Mouse (Mus musculus): ENCODE measurements around the gene Rhox3a2. TPM values are rescaled to one million over a fixed set of nuclear protein-coding genes. Genes with fewer than 3 reads are reported as not detected.

Gene Rhox3a2
- not detected for polyA plus RNA-seq (2015; fragmentation: Illumina TruSeq; extraction: RNeasy Lipid Tissue Mini Kit (QIAGEN cat#74804); ENCODE audit: insufficient read depth, low replicate concordance)

DNA sequence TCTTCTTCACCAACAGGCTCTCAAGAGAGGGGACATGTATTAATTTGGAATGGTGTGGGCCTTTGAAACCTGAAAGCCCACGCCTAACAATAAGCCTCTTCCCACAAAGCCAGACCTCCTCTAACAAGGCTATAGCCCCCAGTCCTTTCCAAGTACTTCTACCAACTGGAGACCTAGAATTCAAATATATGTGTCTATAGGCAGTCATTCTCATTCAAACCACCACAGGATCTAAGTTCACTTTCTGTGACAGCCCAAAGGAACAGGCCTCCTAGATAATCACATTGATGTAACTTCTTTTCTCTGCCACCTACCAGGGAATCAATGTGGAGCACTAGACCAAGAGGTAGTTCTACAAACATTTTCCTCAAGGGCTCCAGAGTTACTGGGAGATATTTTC is at the start of gene Rhox3a2:
Rhox3a2 (plus strand) TSS at position 301 of the 400 bp plus-strand sequence.

GRCm38 (mm10) chrX:37390548-37390947 is 10.7 kb downstream of the Rhox3a2 start, which contains the start of gene Rhox4a2:
Gene Rhox4a2 (plus strand): TSS chrX:37390848.

DNA sequence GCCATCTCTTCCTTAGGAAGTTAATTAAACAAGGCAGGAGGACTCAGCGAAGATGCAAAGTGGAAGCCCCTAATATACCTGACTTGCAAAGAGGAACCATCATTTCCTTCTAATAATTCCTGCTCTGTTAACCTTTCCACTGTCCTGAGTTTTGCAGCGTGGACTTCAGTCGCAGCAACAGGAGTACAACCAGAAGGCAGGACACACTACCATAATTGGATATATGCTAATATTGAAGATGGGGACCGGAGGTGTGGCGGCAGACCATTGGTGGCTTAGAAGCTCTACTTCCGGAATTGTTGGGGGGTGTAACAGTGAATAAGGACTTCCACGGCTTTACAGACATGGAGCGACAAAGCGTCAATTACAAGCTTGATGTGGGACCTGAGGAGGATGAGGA is 31.9 kb downstream of the Rhox3a2 start, which contains the start of gene Rhox2b:
Rhox2b (plus strand) TSS at position 301 of the 400 bp plus-strand sequence.

DNA sequence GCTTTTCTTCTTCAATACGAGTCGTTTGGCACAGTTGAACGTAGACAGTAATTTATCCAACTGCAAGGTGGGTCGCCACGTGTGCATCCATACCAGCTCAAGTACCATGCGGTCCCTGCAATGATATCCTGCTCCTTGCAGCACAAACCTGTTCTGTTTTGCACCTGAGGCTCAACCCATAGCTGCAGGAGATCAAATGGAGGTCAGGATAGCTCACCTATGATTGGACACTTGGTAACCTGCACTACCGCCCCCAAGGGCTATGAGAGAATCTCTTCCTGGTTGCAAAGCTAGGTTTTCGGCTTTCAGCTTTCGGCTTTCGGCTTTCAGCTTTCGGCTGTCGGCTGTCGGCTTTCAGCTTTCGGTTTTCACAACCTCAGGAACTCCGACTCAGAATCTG is 52.4 kb downstream of the Rhox3a2 start, which contains the start of gene Rhox4b:
Rhox4b (plus strand) TSS at position 301 of the 400 bp plus-strand sequence.

Other genes with a start within 250 kb of the Rhox3a2 start
- gene Akap14, start 211.2 kb upstream of the Rhox3a2 start, polyA plus RNA-seq (2015; fragmentation: Illumina TruSeq; extraction: RNeasy Lipid Tissue Mini Kit (QIAGEN cat#74804); ENCODE audit: insufficient read depth, low replicate concordance), result not detected
- 138 TPM for gene Ndufa1, start 188.9 kb upstream of the Rhox3a2 start, polyA plus RNA-seq (2015; fragmentation: Illumina TruSeq; extraction: RNeasy Lipid Tissue Mini Kit (QIAGEN cat#74804); ENCODE audit: insufficient read depth, low replicate concordance)
- gene Rnf113a1, start 188.8 kb upstream of the Rhox3a2 start, polyA plus RNA-seq (2015; fragmentation: Illumina TruSeq; extraction: RNeasy Lipid Tissue Mini Kit (QIAGEN cat#74804); ENCODE audit: insufficient read depth, low replicate concordance), result 4.0 TPM
- not detected for gene Gm9, start 169.0 kb upstream of the Rhox3a2 start, polyA plus RNA-seq (2015; fragmentation: Illumina TruSeq; extraction: RNeasy Lipid Tissue Mini Kit (QIAGEN cat#74804); ENCODE audit: insufficient read depth, low replicate concordance)
- gene Rhox1, start 157.8 kb upstream of the Rhox3a2 start, polyA plus RNA-seq (2015; fragmentation: Illumina TruSeq; extraction: RNeasy Lipid Tissue Mini Kit (QIAGEN cat#74804); ENCODE audit: insufficient read depth, low replicate concordance), result not detected
- not detected for gene Rhox2a, start 135.1 kb upstream of the Rhox3a2 start, polyA plus RNA-seq (2015; fragmentation: Illumina TruSeq; extraction: RNeasy Lipid Tissue Mini Kit (QIAGEN cat#74804); ENCODE audit: insufficient read depth, low replicate concordance)
- gene Rhox3a, start 130.1 kb upstream of the Rhox3a2 start, polyA plus RNA-seq (2015; fragmentation: Illumina TruSeq; extraction: RNeasy Lipid Tissue Mini Kit (QIAGEN cat#74804); ENCODE audit: insufficient read depth, low replicate concordance), result not detected
- not detected for gene Rhox4a, start 114.7 kb upstream of the Rhox3a2 start, polyA plus RNA-seq (2015; fragmentation: Illumina TruSeq; extraction: RNeasy Lipid Tissue Mini Kit (QIAGEN cat#74804); ENCODE audit: insufficient read depth, low replicate concordance)
- gene Rhox4a2, start 10.8 kb downstream of the Rhox3a2 start, polyA plus RNA-seq (2015; fragmentation: Illumina TruSeq; extraction: RNeasy Lipid Tissue Mini Kit (QIAGEN cat#74804); ENCODE audit: insufficient read depth, low replicate concordance), result not detected
- gene Rhox2b, start 32.0 kb downstream of the Rhox3a2 start, polyA plus RNA-seq (2015; fragmentation: Illumina TruSeq; extraction: RNeasy Lipid Tissue Mini Kit (QIAGEN cat#74804); ENCODE audit: insufficient read depth, low replicate concordance), result not detected
- not detected for gene Rhox4b, start 52.5 kb downstream of the Rhox3a2 start, polyA plus RNA-seq (2015; fragmentation: Illumina TruSeq; extraction: RNeasy Lipid Tissue Mini Kit (QIAGEN cat#74804); ENCODE audit: insufficient read depth, low replicate concordance)
- gene Rhox2c, start 73.7 kb downstream of the Rhox3a2 start, polyA plus RNA-seq (2015; fragmentation: Illumina TruSeq; extraction: RNeasy Lipid Tissue Mini Kit (QIAGEN cat#74804); ENCODE audit: insufficient read depth, low replicate concordance), result not detected
- gene Rhox3c, start 78.6 kb downstream of the Rhox3a2 start, polyA plus RNA-seq (2015; fragmentation: Illumina TruSeq; extraction: RNeasy Lipid Tissue Mini Kit (QIAGEN cat#74804); ENCODE audit: insufficient read depth, low replicate concordance), result not detected
- gene Rhox4c, start 100.3 kb downstream of the Rhox3a2 start, polyA plus RNA-seq (2015; fragmentation: Illumina TruSeq; extraction: RNeasy Lipid Tissue Mini Kit (QIAGEN cat#74804); ENCODE audit: insufficient read depth, low replicate concordance), result not detected
- gene Rhox2d, start 113.4 kb downstream of the Rhox3a2 start, polyA plus RNA-seq (2015; fragmentation: Illumina TruSeq; extraction: RNeasy Lipid Tissue Mini Kit (QIAGEN cat#74804); ENCODE audit: insufficient read depth, low replicate concordance), result not detected
- gene Rhox4d, start 134.3 kb downstream of the Rhox3a2 start, polyA plus RNA-seq (2015; fragmentation: Illumina TruSeq; extraction: RNeasy Lipid Tissue Mini Kit (QIAGEN cat#74804); ENCODE audit: insufficient read depth, low replicate concordance), result not detected
- not detected for gene Rhox2e, start 150.4 kb downstream of the Rhox3a2 start, polyA plus RNA-seq (2015; fragmentation: Illumina TruSeq; extraction: RNeasy Lipid Tissue Mini Kit (QIAGEN cat#74804); ENCODE audit: insufficient read depth, low replicate concordance)
- not detected for gene Rhox3e, start 162.0 kb downstream of the Rhox3a2 start, polyA plus RNA-seq (2015; fragmentation: Illumina TruSeq; extraction: RNeasy Lipid Tissue Mini Kit (QIAGEN cat#74804); ENCODE audit: insufficient read depth, low replicate concordance)
- not detected for gene Rhox4e, start 177.4 kb downstream of the Rhox3a2 start, polyA plus RNA-seq (2015; fragmentation: Illumina TruSeq; extraction: RNeasy Lipid Tissue Mini Kit (QIAGEN cat#74804); ENCODE audit: insufficient read depth, low replicate concordance)
- gene Rhox2f, start 191.4 kb downstream of the Rhox3a2 start, polyA plus RNA-seq (2015; fragmentation: Illumina TruSeq; extraction: RNeasy Lipid Tissue Mini Kit (QIAGEN cat#74804); ENCODE audit: insufficient read depth, low replicate concordance), result not detected
- gene Rhox3f, start 201.0 kb downstream of the Rhox3a2 start, polyA plus RNA-seq (2015; fragmentation: Illumina TruSeq; extraction: RNeasy Lipid Tissue Mini Kit (QIAGEN cat#74804); ENCODE audit: insufficient read depth, low replicate concordance), result not detected
- not detected for gene Rhox4f, start 227.7 kb downstream of the Rhox3a2 start, polyA plus RNA-seq (2015; fragmentation: Illumina TruSeq; extraction: RNeasy Lipid Tissue Mini Kit (QIAGEN cat#74804); ENCODE audit: insufficient read depth, low replicate concordance)
- not detected for gene Rhox3g, start 248.6 kb downstream of the Rhox3a2 start, polyA plus RNA-seq (2015; fragmentation: Illumina TruSeq; extraction: RNeasy Lipid Tissue Mini Kit (QIAGEN cat#74804); ENCODE audit: insufficient read depth, low replicate concordance)

Measured in spleen, adult 10 weeks (tissue).